31 mouse cellular contexts compared by ENCODE assay signal in genomic region chr12:12808120-12808519, GRCm38 (mm10).
DNase-seq lines count a peak whose midpoint lies in the region; ATAC-seq lines count a peak whose summit lies in the region.
"Had no signal": no experiment of that assay in that cellular context is flagged by ENCODE, and none has a peak within 500 bp of the region (broad histone marks: within the 10 kb centered on the region; RNA-seq: fewer than 3 reads in every experiment).

No protein-coding gene starts in this region.

- no peak for ATAC-seq in hindbrain, embryonic 12.5 days (ENCODE audit: low FRiP score)
- ATAC-seq: forebrain, embryonic 15.5 days; hindbrain, postnatal 0 days; inflammation-experienced regulatory T-cells, adult 6 months; Patski had no signal

- H3K4me3 ChIP-seq in hindbrain, embryonic 12.5 days: no peak overlapping the region
- H3K4me3 ChIP-seq: embryonic facial prominence, embryonic 12.5 days; embryonic facial prominence, embryonic 15.5 days; forebrain, embryonic 12.5 days; forebrain, embryonic 15.5 days; heart, embryonic 12.5 days; heart, embryonic 15.5 days; hindbrain, embryonic 10.5 days had no signal

- no peaks in the 10 kb centered on the region for H3K9me3 ChIP-seq in hindbrain, embryonic 12.5 days (replicated peaks)
- H3K9me3 ChIP-seq: embryonic facial prominence, embryonic 12.5 days; embryonic facial prominence, embryonic 15.5 days; forebrain, embryonic 12.5 days; forebrain, embryonic 15.5 days; heart, embryonic 12.5 days; heart, embryonic 15.5 days; hindbrain, embryonic 10.5 days had no signal

- peaks cover 40% of the 10 kb centered on the region for H3K4me1 ChIP-seq in hindbrain, embryonic 12.5 days

- DNase-seq in frontal cortex, adult 2 months (ENCODE audit: extremely low spot score in 1 of 2, low spot score in 1 of 2): peak; percentile 22 to 48
- DNase-seq in frontal cortex, postnatal 25 days (ENCODE audit: low spot score in 2 of 2): no peak
- DNase-seq in left cerebral cortex, postnatal 25 days (ENCODE audit: low spot score in 2 of 2): peak; percentile 39 to 74
- no peak for DNase-seq in left cerebral cortex, postnatal 10 days (ENCODE audit: extremely low spot score in 1 of 2, low spot score in 2 of 2)
- DNase-seq in brain, adult 2 months (ENCODE audit: low read depth, low spot score): peak; percentile 65
- DNase-seq in gonadal fat pad, adult 2 months (ENCODE audit: low read depth): peak; percentile 17
- DNase-seq: adrenal gland, postnatal 10 days; adrenal gland, postnatal 36 days; B cell, adult 2 months; cerebellum, adult 11 months; cerebellum, adult 2 months; cerebellum, adult 9-11 months; cerebellum, postnatal 25 days; gastrocnemius, postnatal 14 days; heart, adult 18-20 months; heart, postnatal 10 days; heart, postnatal 36 days had no signal

- WGBS in hindbrain, embryonic 12.5 days: 92% methylated on average over 5 of the region's 5 CpGs

- intact Hi-C loops in left cerebral cortex, postnatal 25 days (cut with DNase I): no loop called here
- intact Hi-C loops in left cerebral cortex, postnatal 10 days (cut with DNase I): no loop called here

- no peaks in the 10 kb centered on the region for H3K27me3 ChIP-seq in hindbrain, embryonic 12.5 days
- H3K27me3 ChIP-seq: CH12.LX; embryonic facial prominence, embryonic 12.5 days; embryonic facial prominence, embryonic 15.5 days; forebrain, embryonic 15.5 days; heart, embryonic 12.5 days; heart, embryonic 15.5 days; Patski had no signal

- H3K4me2 ChIP-seq in hindbrain, embryonic 12.5 days (replicated peaks): no peak overlapping the region
- H3K4me2 ChIP-seq: embryonic facial prominence, embryonic 12.5 days; embryonic facial prominence, embryonic 15.5 days; forebrain, embryonic 12.5 days; forebrain, embryonic 15.5 days; heart, embryonic 12.5 days; heart, embryonic 15.5 days; hindbrain, embryonic 14.5 days had no signal

- no peak overlapping the region for H3K9ac ChIP-seq in hindbrain, embryonic 12.5 days
- H3K9ac ChIP-seq: embryonic facial prominence, embryonic 12.5 days; embryonic facial prominence, embryonic 15.5 days; forebrain, embryonic 12.5 days; forebrain, embryonic 15.5 days; heart, embryonic 12.5 days; heart, embryonic 15.5 days; hindbrain, embryonic 14.5 days had no signal

- H3K36me3 ChIP-seq in hindbrain, embryonic 12.5 days: no peaks in the 10 kb centered on the region
- H3K36me3 ChIP-seq: embryonic facial prominence, embryonic 12.5 days; embryonic facial prominence, embryonic 15.5 days; forebrain, embryonic 12.5 days; forebrain, embryonic 15.5 days; G1E; heart, embryonic 12.5 days; heart, embryonic 15.5 days; hindbrain, embryonic 10.5 days had no signal

- H3K27ac ChIP-seq in hindbrain, embryonic 12.5 days: no peak overlapping the region
- H3K27ac ChIP-seq: embryonic facial prominence, embryonic 12.5 days; embryonic facial prominence, embryonic 15.5 days; forebrain, embryonic 12.5 days; forebrain, embryonic 15.5 days; heart, embryonic 15.5 days; hindbrain, embryonic 10.5 days; hindbrain, embryonic 14.5 days; hindbrain, postnatal 0 days had no signal

Comparison
In these comparisons a context has a peak if more than half of its experiments do, and no peak if none do; other contexts are left out.
1. DNase-seq: peak in frontal cortex, adult 2 months (2 of 2), left cerebral cortex, postnatal 25 days (2 of 2), brain, adult 2 months (single experiment) and gonadal fat pad, adult 2 months (single experiment); none in frontal cortex, postnatal 25 days (0 of 2) and left cerebral cortex, postnatal 10 days (0 of 2).